Mouse (Mus musculus) retina, embryonic 14.5 days (tissue): ENCODE data around the gene Olfr341.

Experiments
- DNase-seq: peaks from one replicate; pipeline ENCODE4 v3.0.0-alpha.2; 2015; ENCODE audit warnings: low spot score

Olfr341 gene

DNA sequence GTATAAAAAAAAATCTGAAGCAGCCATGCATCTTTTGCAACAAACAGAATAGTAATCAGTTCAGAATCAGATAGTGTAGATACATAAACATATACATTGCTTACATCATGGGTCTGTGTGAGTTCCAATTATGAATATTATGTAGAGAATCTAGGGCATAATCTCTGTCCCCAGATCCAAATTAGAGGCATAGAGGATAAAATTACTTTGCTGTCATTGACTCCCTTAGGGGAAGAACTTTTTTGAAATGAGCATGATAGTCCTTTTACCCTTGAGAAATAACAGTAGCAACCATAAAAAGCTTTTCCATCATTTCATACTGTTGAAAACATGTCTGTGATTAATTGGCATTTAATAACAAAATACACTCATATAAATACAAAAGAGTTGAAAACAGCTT is at the start of gene Olfr341:
Gene Olfr341 (minus strand): TSS at position 101 of the 400 bp plus-strand sequence.
- no peak for DNase-seq

DNA sequence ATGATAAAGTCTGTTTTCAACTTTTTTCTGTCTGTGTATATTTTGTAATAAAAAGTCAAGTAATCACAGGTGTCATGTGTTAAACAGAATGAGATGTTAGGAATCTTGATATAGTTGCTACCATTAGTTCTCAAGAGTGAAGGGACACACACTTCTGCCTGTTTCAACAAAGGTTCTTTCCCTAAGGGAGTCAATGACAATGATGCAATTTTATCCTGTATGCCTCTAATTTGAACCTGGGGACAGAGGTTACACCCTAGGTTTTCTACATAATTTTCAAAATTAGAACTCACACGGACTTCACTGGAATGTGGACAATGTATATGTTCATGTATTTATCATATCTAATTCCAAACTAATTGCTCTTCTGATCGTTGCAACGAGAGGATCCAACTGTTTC is 42.4 kb upstream of the Olfr341 start, which contains the start of gene Olfr342:
Gene Olfr342 (plus strand): TSS at position 301 of the 400 bp plus-strand sequence.
- DNase-seq, result no peak

DNA sequence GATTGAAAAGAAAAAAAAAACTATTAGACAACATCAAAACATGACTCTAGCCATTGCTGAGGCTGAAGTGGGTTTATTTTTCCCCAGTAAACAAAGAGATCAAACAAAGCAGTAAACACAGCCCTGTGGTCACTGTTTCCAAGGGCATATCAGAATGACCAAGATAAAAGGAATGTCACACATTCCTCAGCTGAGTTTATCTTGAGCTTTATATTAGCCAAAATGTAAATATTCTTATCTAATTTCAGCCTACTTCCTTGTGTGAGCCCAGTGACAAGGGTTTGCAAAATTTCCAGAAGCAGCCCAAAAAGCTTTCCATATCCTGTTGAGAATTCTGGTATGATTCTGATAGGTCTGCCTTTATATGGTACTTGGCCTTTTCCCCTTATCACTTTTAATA is 8.6 kb downstream of the Olfr341 start:
- DNase-seq, result no peak

DNA sequence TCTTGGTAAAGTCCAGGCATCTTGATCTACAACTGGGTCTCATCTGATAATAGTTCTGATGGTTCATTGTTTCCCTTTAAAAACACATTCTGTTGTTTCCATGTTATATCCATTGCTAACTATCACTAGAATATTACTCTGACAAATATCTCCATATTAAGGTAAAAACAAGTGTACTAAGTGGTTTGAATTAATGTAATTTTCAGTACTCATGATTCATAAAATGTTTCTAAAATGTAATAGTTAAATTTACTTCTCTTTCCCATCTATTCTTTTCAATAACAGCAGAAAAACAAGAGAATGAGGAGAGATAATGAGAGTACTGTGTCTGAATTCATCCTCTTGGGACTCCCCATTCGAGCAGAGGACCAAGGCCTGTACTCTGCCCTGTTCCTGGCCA is 30.0 kb downstream of the Olfr341 start, which contains the start of gene Olfr340:
Gene Olfr340 (plus strand): TSS at position 301 of the 400 bp plus-strand sequence.
- no peak for DNase-seq
